Mouse (Mus musculus): Measurements from ENCODE around the gene Msi2. TPM values are rescaled to one million over a fixed set of nuclear protein-coding genes. Genes with fewer than 3 reads are reported as not detected.

The Msi2 gene
- polyA plus RNA-seq, 1 experiment from 2014 or later, result 10.0 TPM

- Histone ChIP-seq H3K4me1 (ENCODE audit: control insufficient read depth, insufficient read depth, low read length) (peaks cover 51% of the 10 kb centered on the region), H3K27ac (ENCODE audit: low read length) (no peak overlapping the region)
- ATAC-seq, result peak; percentile 32; the same call in 1 of the 2 replicates
These were observed 31.3 kb downstream of the Msi2 start for GRCm38 (mm10) chr11:88687010-88687409.

GRCm38 (mm10) chr11:88686061-88686460 is 32.3 kb downstream of the Msi2 start:
- Histone ChIP-seq H3K27me3 (replicated peaks; ENCODE audit: control insufficient read depth, insufficient read depth, low read length) (no peaks in the 10 kb centered on the region), H3K4me3 (ENCODE audit: low read length) (no peak overlapping the region), H3K9ac (ENCODE audit: low read depth, low read length) (no peak overlapping the region), H3K9me3 (ENCODE audit: control insufficient read depth, low read length) (no peaks in the 10 kb centered on the region), H3K36me3 (ENCODE audit: control insufficient read depth, insufficient read depth, low read length) (0 out of 2 replicates have a peak, but pooled peaks cover 2% of the 10 kb centered on the region), H3K4me1 (ENCODE audit: control insufficient read depth, insufficient read depth, low read length) (peaks cover 43% of the 10 kb centered on the region), H3K27ac (ENCODE audit: low read length) (no peak overlapping the region), H3K4me2 (ENCODE audit: low read depth, low read length) (no peak overlapping the region)
- ATAC-seq, result no peak
- WGBS, result 71% methylated on average over 7 of the region's 7 CpGs

More at GRCm38 (mm10) chr11:88687010-88687409, 31.3 kb downstream of the Msi2 start:
- WGBS, result 44% methylated on average over 5 of the region's 5 CpGs
- no peak overlapping the region for H3K9ac ChIP-seq (ENCODE audit: low read depth, low read length)
- no peaks in the 10 kb centered on the region for H3K27me3 ChIP-seq (replicated peaks; ENCODE audit: control insufficient read depth, insufficient read depth, low read length)
- H3K4me3 ChIP-seq (ENCODE audit: low read length), result no peak overlapping the region
- H3K4me2 ChIP-seq (ENCODE audit: low read depth, low read length), result no peak overlapping the region
- H3K36me3 ChIP-seq (ENCODE audit: control insufficient read depth, insufficient read depth, low read length), result 0 out of 2 replicates have a peak, but pooled peaks cover 2% of the 10 kb centered on the region
- no peaks in the 10 kb centered on the region for H3K9me3 ChIP-seq (ENCODE audit: control insufficient read depth, low read length)

GRCm38 (mm10) chr11:88683026-88683770 is 35.1 kb downstream of the Msi2 start:
- 0 out of 2 replicates have a peak, but pooled peaks cover 2% of the 10 kb centered on the region for H3K36me3 ChIP-seq (ENCODE audit: control insufficient read depth, insufficient read depth, low read length)
- H3K27me3 ChIP-seq (replicated peaks; ENCODE audit: control insufficient read depth, insufficient read depth, low read length), result no peaks in the 10 kb centered on the region
- H3K4me1 ChIP-seq (ENCODE audit: control insufficient read depth, insufficient read depth, low read length), result peaks cover 29% of the 10 kb centered on the region
- no peaks in the 10 kb centered on the region for H3K9me3 ChIP-seq (ENCODE audit: control insufficient read depth, low read length)
- no peak for ATAC-seq
- H3K4me2 ChIP-seq (ENCODE audit: low read depth, low read length), result no peak overlapping the region
- no peak overlapping the region for H3K27ac ChIP-seq (ENCODE audit: low read length)
- no peak overlapping the region for H3K4me3 ChIP-seq (ENCODE audit: low read length)
- H3K9ac ChIP-seq (ENCODE audit: low read depth, low read length), result no peak overlapping the region
- WGBS, result 55% methylated on average over 14 of the region's 14 CpGs

GRCm38 (mm10) chr11:88677350-88677749 is 41.0 kb downstream of the Msi2 start:
- H3K27me3 ChIP-seq (replicated peaks; ENCODE audit: control insufficient read depth, insufficient read depth, low read length), result no peaks in the 10 kb centered on the region
- H3K27ac ChIP-seq (ENCODE audit: low read length), result no peak overlapping the region
- H3K36me3 ChIP-seq (ENCODE audit: control insufficient read depth, insufficient read depth, low read length), result peaks cover 2% of the 10 kb centered on the region; the same call in 1 of the 2 replicates
- H3K4me1 ChIP-seq (ENCODE audit: control insufficient read depth, insufficient read depth, low read length), result peaks cover 24% of the 10 kb centered on the region
- no peak for ATAC-seq
- no peak overlapping the region for H3K9ac ChIP-seq (ENCODE audit: low read depth, low read length)
- H3K4me2 ChIP-seq (ENCODE audit: low read depth, low read length), result no peak overlapping the region
- H3K4me3 ChIP-seq (ENCODE audit: low read length), result no peak overlapping the region
- 59% methylated on average over 7 of the region's 7 CpGs for WGBS
- no peaks in the 10 kb centered on the region for H3K9me3 ChIP-seq (ENCODE audit: control insufficient read depth, low read length)

- no peaks in the 10 kb centered on the region for H3K27me3 ChIP-seq (replicated peaks; ENCODE audit: control insufficient read depth, insufficient read depth, low read length)
- no peak overlapping the region for H3K27ac ChIP-seq (ENCODE audit: low read length)
- no peak overlapping the region for H3K9ac ChIP-seq (ENCODE audit: low read depth, low read length)
- ATAC-seq, result no peak
- H3K4me3 ChIP-seq (ENCODE audit: low read length), result no peak overlapping the region
- peaks cover 20% of the 10 kb centered on the region for H3K4me1 ChIP-seq (ENCODE audit: control insufficient read depth, insufficient read depth, low read length)
- H3K9me3 ChIP-seq (ENCODE audit: control insufficient read depth, low read length), result no peaks in the 10 kb centered on the region
- WGBS, result 40% methylated on average over 2 of the region's 2 CpGs
- peaks cover 2% of the 10 kb centered on the region; the same call in 1 of the 2 replicates for H3K36me3 ChIP-seq (ENCODE audit: control insufficient read depth, insufficient read depth, low read length)
- no peak overlapping the region for H3K4me2 ChIP-seq (ENCODE audit: low read depth, low read length)
These were observed 41.7 kb downstream of the Msi2 start for GRCm38 (mm10) chr11:88676597-88676996.

GRCm38 (mm10) chr11:88675526-88676353 is 42.6 kb downstream of the Msi2 start:
- Histone ChIP-seq H3K27me3 (replicated peaks; ENCODE audit: control insufficient read depth, insufficient read depth, low read length) (no peaks in the 10 kb centered on the region), H3K9me3 (ENCODE audit: control insufficient read depth, low read length) (no peaks in the 10 kb centered on the region), H3K4me2 (ENCODE audit: low read depth, low read length) (no peak overlapping the region), H3K9ac (ENCODE audit: low read depth, low read length) (0 out of 2 replicates have a peak overlapping the region, but pooled peaks have one; percentile 27), H3K36me3 (ENCODE audit: control insufficient read depth, insufficient read depth, low read length) (peaks cover 2% of the 10 kb centered on the region; the same call in 1 of the 2 replicates), H3K27ac (ENCODE audit: low read length) (0 out of 2 replicates have a peak overlapping the region, but pooled peaks have one; percentile 17), H3K4me3 (ENCODE audit: low read length) (no peak overlapping the region), H3K4me1 (ENCODE audit: control insufficient read depth, insufficient read depth, low read length) (peaks cover 20% of the 10 kb centered on the region)
- WGBS, result 47% methylated on average over 18 of the region's 18 CpGs
- ATAC-seq, result no peak

- no peak overlapping the region for H3K4me2 ChIP-seq (ENCODE audit: low read depth, low read length)
- peaks cover 20% of the 10 kb centered on the region for H3K4me1 ChIP-seq (ENCODE audit: control insufficient read depth, insufficient read depth, low read length)
- no peaks in the 10 kb centered on the region for H3K27me3 ChIP-seq (replicated peaks; ENCODE audit: control insufficient read depth, insufficient read depth, low read length)
- no peak overlapping the region for H3K9ac ChIP-seq (ENCODE audit: low read depth, low read length)
- ATAC-seq, result no peak
- 93% methylated on average over 9 of the region's 9 CpGs for whole genome bisulfite sequencing
- H3K27ac ChIP-seq (ENCODE audit: low read length), result no peak overlapping the region
- peaks cover 2% of the 10 kb centered on the region; the same call in 1 of the 2 replicates for H3K36me3 ChIP-seq (ENCODE audit: control insufficient read depth, insufficient read depth, low read length)
- no peak overlapping the region for H3K4me3 ChIP-seq (ENCODE audit: low read length)
- H3K9me3 ChIP-seq (ENCODE audit: control insufficient read depth, low read length), result no peaks in the 10 kb centered on the region
These were observed 44.2 kb downstream of the Msi2 start for GRCm38 (mm10) chr11:88674075-88674474.

GRCm38 (mm10) chr11:88670925-88671324 is 47.4 kb downstream of the Msi2 start:
- Histone ChIP-seq H3K4me3 (ENCODE audit: low read length) (no peak overlapping the region), H3K4me2 (ENCODE audit: low read depth, low read length) (no peak overlapping the region), H3K36me3 (ENCODE audit: control insufficient read depth, insufficient read depth, low read length) (peaks cover 5% of the 10 kb centered on the region; the same call in 1 of the 2 replicates), H3K9ac (ENCODE audit: low read depth, low read length) (no peak overlapping the region), H3K27ac (ENCODE audit: low read length) (no peak overlapping the region), H3K27me3 (replicated peaks; ENCODE audit: control insufficient read depth, insufficient read depth, low read length) (no peaks in the 10 kb centered on the region), H3K4me1 (ENCODE audit: control insufficient read depth, insufficient read depth, low read length) (0 out of 2 replicates have a peak, but pooled peaks cover 5% of the 10 kb centered on the region), H3K9me3 (ENCODE audit: control insufficient read depth, low read length) (no peaks in the 10 kb centered on the region)
- no peak for ATAC-seq
- WGBS, result 82% methylated on average over 5 of the region's 5 CpGs

GRCm38 (mm10) chr11:88669106-88669505 is 49.2 kb downstream of the Msi2 start:
- Histone ChIP-seq H3K9me3 (ENCODE audit: control insufficient read depth, low read length) (no peaks in the 10 kb centered on the region), H3K27ac (ENCODE audit: low read length) (no peak overlapping the region), H3K27me3 (replicated peaks; ENCODE audit: control insufficient read depth, insufficient read depth, low read length) (no peaks in the 10 kb centered on the region), H3K4me3 (ENCODE audit: low read length) (no peak overlapping the region), H3K4me1 (ENCODE audit: control insufficient read depth, insufficient read depth, low read length) (no peaks in the 10 kb centered on the region), H3K36me3 (ENCODE audit: control insufficient read depth, insufficient read depth, low read length) (0 out of 2 replicates have a peak, but pooled peaks cover 2% of the 10 kb centered on the region), H3K9ac (ENCODE audit: low read depth, low read length) (no peak overlapping the region), H3K4me2 (ENCODE audit: low read depth, low read length) (no peak overlapping the region)
- ATAC-seq, result no peak
- 90% methylated on average over 7 of the region's 7 CpGs for WGBS
